Mouse (Mus musculus) kidney, postnatal 36 days (tissue): ENCODE measurements around the gene Aco2.

ENCODE experiments used
- DNase-seq, 2 experiments: peaks; one replicate each; pipeline ENCODE4 v3.0.0; 2021 to 2022; ENCODE audit warnings: mixed read lengths in 2 of 2

Aco2 gene

DNA sequence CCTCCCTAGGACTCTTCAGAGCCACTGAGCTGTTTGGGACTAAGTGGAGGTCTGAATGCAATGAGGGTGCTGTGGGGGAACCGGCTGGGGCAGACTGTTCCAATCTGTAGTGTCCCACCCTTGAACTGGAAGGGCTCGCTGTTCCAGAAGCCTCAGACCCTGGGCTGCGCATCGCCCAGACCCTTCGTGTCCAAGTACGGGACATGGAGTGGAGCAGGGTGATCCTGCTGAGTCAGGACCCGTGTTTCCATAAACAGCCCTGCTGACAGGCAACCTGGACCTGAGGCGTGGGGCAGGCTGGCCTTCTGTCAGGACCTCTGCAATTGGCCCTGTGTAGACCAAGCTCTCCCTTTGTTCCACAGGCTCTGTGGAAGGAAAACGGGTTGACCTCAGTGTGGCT, 25.4 kb upstream of the Aco2 start:
- peak; percentile 45 to 61 for DNase-seq

DNA sequence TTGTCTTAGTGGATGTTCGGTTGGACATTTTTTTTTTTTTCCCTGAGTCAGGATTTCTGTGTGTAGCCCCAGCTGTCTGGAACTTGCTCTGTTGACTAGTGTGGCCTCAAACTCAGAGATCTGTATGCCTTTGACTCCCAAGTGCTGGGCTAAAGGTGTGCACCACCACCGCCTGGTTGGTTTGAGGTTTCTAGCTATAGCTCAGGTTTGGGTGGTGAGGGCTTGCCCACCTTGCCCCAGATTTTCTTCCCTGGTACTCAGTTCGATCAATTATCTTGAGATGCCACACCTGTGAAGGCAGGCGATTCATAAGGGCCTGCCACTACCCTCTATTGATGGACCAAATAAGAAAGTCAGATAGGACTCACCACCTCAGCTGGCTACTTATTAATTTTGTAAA, 24.9 kb upstream of the Aco2 start:
- DNase-seq = no peak

DNA sequence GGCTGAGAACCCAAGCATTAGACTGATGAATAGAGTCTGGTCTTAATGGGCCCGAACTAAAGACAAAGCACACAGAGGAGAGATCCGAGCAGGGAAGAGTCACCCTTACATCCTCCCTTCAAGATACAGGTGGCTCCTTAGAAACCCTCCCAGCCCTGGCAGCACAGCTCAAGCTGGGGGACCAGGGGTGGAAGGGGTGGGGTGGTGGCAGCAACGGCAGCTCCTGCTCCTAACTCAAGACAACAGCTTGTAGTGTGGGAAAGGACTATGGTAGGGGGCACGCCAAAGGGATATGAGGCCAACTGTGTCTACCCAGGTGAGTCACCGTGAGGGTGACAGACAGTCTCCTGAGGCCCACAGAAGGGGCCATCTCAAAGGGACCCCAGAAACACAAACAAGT, 24.2 kb upstream of the Aco2 start:
- no peak for DNase-seq

DNA sequence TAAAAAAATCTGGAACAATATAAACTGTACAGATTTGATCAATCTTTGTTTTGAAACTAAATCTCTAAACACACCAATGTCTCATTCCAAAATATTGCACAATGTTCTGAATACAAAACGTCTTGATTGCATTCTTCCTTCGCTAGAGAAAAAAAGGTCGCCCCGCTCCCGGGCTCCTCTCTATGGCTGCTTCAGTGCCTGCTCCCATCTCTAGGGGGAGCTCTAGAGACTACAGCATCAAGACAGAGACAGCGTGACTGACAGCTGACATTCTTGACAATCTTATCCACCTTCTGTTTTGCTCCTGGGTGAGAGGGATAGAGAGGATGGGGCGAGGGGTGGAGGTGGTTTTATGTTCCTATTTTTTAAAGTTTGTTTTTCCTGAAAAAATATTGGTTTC, 23.8 kb upstream of the Aco2 start:
- peak; percentile 77 to 82 for DNase-seq

DNA sequence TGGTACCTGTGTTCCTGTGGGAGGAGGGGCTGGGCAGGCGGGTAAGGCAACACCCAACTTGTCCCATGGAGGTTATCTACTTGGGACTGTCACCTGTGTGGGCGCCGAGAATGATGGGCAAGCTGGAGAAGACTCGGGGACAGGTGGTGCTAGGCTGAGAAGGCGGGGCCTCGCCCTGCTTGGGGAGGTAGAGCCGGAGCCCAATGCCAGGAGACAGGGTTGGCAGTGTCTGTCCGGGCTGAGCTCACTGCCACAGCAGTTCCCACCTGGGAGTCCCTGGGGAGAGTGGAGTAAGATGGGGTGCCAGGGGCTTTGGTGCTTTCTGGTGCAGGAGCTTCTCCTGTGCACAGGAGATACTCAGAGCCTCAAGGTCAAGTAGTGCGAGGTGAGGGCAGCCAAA, 23.0 kb upstream of the Aco2 start:
- peak in 1 of 2 experiments; percentile 32 for DNase-seq

DNA sequence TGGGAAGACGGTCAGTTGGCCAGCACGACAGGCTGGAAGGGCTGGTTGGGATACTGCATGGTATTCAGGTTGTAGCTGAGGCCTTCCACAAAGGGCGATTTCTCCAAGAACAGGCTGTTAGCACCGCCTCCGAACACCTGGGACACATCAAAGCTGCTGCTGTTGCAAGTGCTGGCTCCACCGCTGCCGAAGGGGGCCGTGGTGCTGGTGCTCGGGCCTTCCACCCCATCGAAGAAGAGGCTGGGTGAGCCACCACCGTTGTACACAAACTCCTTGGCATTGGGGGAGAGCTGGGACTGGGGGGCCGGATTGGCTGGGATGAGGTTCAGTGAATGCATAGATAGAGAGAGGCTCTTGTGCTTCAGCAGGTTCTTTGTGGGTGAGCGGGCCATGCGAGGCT, 21.4 kb upstream of the Aco2 start:
- DNase-seq = no peak

DNA sequence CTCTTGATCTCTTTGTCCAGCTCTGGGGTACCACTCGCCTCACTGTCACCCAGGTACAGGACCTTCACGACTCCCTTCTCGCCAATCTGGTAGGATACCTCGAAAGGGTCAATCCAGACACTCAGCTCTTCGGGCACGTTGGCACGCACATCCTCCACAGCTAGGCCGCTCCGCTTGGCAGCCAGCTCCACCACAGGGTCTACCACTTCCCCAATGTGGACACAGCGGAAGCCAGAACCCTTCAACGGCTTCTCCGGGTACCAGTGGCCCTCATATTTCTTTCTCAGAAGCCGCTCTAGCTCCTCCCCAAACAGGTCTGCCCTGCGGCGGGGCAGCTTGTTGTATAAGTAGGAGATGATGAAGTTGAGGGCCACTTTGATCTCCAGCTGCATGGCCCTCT, 20.7 kb upstream of the Aco2 start:
- no peak for DNase-seq

DNA sequence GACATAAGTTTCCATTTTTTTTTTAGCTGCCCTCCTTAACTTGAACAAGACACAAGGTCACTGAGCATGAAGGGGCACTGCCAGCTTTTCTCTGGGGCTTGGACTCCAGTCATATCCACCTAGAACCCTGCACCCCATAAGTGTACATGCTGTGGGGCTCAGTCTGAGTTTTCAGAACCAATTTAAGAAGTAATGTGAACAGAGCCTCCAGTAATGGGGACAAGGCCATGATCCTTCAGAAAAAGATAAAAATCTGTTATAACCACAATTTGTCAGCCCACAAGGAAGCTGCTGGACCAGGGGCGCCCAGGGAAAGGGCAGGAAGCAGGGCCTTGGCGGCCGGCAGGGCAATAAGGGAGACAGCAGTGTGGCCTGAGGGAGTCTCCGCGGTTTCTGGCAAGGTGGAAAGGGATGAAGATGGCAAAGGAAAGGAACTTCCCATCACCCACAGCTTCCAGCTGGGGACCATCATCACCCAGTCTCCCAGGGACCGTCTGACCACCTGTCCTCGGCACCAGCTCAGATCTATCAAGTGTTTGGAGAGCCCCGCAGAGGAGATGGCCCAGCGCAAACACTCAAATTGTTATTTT, 19.6 kb upstream of the Aco2 start:
- no peak for DNase-seq

DNA sequence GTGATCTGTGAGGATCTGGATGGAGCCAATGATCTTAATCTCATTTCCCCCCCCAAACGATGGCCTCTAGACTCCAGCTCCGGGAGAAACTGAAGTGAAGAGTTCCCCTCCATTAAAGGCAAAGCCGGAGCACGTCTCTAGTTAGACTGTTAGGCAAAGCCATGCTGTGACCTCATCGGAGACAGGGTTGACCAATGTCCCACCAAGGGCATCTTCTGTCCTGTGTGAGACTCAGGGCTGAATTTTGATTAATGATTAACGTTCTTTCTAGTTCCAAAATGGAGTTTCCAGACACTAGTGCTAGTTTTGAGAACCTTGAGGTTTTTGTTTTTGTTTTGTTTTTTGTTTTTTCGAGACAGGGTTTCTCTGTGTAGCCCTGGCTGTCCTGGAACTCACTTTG, 19.0 kb upstream of the Aco2 start:
- peak; percentile 46 to 67 for DNase-seq

DNA sequence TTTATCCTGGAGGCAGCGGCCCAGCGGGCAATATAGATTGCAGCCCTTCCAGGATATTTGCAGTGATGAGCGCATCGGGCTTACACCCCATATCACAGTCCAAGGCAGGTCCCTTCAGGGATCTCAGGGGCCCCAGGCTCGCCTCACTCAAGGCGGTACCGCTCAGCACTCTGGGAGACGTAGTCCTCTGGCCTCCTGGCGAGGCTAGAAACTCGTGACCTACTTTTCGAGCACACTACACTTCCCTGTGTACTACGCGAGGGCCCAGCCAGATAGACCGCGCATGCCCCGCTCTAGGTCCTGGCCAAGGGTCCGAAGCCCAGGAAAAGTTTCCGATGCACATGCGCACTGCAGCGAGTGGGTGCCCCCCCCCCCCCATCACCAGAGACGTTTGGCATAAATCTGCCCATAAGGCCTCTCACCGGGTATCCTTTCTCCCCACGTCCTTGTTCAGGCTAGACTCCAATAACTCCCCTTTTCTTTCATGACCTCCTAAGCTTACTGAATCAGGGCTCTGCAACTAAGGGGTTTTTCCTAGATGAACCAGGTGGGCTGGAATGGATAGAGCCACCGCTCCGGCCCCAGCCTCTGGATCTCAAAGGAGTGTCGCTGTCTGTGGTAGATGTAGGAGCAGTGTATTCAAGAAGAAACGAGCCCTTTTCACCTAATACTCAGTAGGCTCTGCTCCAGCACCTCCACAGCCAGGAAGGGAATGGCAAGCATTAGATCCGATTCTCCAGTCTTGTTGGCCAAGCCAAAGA, 15.9 kb upstream of the Aco2 start:
- DNase-seq = peak; percentile 91 to 94

DNA sequence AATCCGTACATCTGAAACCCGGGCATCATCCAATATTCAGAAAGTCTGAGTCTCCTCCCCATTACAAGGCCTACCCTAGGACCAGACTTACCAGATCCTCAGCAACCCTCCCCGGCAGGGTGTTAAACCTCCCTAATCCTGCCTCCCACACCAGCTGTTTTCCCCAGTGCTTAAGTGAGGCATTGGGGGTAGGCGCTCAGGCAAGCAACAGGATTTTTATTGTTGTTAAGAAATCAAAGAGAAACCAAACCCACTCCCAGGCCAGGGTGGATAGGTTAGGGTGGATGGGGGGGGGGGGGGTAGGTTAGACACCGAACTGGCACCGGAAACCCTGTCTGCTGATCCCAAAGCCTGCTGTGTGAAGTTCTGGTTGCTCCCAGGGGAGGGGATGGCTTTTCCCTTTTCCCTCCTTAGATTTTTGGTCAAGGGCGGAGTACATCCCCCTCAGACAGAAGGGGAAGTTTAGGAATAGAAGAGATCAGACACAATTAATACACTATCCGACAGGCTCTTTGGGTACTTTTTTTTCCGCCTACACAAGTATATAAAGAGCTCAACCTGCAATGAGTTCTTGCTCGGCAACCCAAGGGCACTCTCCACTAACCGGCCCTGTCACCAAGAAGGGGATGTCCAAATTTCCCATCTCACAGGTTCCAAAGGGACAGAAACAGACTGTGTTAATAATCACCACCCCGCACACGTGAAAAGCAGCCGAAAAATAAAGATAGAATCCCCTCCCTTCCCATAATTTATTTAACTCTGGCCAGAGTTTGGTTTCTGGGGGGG, 15.0 kb upstream of the Aco2 start:
- DNase-seq = peak in 1 of 2 experiments; percentile 37

DNA sequence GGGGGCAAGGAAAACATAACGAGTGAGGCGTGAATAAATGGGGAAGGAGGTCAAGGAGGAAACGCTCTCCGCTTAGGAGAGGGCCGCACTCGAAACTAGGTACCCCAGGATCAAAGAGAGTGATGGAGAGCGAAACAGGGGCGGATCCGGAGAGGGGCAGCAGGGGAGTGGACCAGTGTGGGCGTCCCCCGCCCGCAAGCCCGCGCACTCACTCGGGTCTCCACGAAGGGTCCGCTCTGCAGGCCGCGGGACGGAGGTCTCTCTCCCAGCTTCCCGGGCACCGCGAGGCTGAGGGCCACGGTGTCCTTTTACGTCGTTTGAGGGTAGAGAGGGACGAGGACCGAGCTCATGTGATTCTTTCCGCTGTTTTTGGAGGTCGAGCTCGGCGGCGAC, 14.4 kb upstream of the Aco2 start:
- DNase-seq = no peak

DNA sequence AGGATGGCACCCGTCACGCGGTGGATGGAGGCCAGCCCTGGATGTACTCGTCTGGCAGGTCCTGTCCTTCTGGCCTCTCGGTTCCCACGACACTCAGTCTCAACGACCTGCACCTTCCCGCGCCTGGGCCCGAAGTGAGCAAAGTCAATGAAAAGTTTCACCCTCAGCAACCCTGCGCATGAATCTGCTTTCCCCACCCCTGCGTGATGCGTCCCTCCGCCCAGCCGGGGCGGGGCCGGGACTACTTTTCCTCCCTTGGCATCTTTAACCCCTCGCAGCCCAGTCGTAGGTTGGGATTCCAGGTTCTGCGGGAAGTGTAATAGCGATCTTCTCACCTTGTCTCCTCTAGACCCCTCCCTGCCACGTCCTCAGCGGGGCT, 14.0 kb upstream of the Aco2 start:
- DNase-seq = peak; percentile 95

DNA sequence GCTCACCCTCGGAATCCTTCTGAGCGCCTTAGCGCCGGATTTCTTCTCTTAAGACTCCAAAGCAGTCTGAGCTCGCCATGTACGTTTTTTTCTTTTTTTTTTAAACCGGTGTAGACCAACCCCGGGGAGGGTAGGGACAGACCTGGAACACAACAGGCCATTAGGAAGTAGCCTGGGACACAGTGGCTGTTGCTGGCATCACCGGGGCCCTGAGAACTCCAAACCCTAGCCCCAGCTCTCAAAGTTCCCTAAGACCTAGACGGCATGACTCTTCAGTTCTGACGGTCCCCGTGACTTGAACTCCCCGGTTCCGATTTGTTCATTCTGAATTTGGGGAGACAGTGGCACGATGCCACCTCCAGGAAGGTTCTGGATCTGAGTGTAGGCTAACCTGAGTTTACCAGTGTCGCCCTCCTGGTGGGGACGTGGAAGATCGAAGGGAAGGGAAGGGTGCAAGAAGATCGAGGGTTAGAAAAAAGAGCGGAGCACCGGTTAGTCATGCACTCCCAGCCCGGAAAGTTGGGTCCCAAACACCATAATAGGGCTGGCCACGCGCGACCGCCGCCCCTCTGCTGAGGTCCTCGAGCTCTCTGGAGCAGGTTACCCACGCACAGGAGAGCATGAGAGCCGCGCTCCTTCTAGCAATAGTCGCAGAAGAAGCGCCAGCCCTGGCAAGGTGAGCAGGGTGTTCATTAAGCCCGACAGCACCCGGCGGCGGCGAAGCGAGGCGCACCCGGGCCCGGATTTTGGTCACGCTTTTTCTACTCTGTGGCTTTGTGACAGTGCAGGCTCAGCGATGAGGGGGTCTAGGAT, 13.4 kb upstream of the Aco2 start, which contains the start of gene Tob2:
Tob2 (minus strand) TSS at position 280 of the 813 bp plus-strand sequence.
- peak; percentile 64 to 81 for DNase-seq

DNA sequence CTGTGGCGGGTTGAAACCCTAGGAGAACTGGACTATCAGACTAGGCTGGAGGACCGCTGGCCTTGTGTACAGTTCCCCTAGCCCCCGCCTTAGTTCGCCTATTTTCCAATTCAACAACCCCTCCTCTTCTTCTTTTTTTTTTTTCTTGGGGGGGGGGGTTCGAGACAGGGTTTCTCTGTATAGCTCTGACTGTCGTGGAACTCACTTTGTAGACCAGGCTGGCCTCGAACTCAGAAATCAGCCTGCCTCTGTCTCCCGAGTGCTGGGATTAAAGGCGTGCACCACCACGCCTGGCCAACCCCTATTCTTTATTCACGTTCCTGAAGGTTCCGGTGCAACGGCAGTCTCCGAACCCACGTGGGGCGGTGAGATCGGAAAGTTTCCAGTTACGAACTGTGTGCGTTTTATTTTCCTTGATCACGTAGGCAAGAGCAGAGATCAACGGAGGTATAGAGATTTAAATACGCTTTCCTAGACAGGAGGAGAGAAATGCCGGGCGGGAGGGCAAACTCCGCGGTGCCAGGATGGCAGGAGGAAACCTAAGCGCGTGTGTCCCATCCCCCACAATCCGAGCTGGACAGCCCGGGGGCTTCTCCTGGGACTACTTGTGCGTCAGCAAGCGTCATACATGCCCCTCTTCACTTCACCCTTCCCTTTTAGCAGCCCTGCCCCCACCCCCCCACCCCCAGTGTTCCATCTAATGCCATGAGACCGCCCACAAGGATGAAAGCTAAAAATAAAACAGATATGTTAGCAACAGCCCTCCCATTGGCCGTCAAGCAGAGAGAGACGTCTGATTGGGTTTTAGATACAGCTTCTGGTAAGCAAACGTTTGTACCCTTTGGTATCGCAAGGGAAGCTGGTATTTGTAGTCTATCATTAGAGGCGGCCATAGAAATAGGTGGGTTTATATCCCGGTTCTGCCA, 12.5 kb upstream of the Aco2 start:
- DNase-seq = peak; percentile 84 to 96

DNA sequence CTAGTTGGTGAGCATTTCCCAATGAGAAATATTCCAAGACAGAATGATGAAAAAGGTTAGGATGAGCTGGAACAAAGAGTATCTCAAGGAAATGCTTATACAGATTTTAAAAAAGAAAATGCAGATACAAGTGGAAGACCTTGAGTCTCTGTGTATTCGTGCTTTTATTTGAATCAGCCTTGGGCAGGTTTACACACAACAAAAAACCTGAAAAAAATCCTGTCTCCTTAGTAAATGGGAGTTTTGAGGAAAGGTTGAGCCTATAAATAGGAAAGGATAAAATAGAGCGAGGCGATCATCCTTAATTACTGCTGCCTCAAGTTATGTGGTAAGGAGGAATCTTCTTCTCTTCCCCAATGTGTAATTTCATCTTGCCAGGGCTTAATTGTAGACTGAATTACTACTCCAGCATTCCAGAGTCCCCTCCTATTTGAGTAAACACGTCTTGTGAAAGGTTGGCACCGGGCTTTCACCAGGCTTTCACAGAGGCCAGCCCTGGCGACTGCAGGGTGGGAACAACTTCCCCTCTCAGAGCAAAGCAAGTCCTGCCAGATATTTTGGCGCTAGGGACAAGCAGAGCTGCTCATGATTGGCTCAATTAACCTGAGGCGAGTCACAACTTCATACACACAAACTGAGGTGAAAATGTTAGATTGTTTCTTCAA, 11.5 kb upstream of the Aco2 start:
- peak in 1 of 2 experiments; percentile 28 for DNase-seq

DNA sequence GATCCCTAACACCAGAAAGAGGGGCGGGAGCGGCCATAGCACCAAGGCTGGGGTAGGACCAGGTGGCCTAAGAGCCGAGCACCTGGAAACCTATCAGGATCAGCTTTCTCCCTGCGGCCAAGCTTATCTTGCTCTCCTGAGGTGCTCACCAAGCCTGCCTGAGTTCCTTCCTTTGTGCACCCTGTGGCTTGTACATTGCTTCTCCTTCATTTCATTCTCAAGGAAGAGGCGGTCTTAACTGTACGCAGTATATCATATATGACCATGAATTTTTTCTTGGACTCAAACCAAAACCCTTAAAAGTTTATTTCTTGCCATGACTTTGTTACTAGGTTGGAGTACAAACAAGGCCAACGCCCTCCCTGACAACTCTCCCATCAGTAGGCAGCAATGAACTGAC, 7.9 kb upstream of the Aco2 start:
- no peak for DNase-seq

DNA sequence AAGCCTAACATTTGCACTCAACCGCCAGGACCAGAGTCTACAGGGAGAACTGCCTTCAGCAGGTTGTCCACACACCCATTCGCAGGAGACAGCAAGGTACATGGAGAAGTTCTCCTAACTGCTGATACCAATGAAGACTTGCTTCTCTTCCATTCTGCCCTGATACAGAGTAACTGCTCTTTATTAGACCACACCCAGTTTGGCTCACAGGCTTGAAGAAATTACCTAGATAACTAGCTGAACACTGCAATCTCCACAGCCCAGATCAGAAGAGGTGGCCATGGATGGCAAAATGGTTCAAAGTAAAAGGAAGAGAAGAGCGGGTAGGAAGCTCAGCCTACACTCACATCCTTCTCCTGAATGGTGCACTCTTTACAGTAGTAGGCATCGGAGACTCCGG, 2.1 kb upstream of the Aco2 start:
- no peak for DNase-seq

DNA sequence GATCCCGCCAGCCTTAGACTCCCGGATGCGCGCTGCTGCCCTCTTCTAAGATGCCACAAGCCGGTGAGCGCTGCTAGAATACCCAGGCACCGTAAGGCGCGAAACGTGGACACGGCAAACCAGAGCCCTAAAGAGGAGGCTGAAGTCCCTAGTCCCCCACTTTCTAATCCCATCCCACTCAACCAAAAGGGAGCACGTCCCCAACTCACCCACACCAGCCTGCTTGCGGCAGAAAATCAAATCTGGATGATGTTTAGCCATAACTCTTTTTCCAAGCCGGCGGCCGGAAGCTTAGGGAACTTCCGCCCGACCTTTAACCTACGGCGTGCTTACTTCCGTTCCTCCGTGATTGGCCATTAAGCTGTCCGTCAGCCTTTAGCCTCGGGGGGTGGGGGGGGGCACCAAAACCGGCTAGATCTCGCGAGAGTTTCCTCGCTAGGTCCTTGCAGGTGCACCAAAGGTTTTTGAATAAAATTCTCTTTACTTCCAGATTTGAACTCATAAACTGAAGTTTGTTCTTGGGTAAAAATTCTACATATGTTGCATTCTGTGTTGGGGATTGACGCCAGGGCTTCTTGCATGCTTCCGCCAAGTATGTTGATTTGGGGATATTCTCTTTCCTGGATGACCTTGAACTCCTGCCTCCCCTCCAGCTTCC, 376 bp upstream of the Aco2 start, which contains the start of gene Phf5a:
Phf5a (minus strand) TSS at position 308 of the 658 bp plus-strand sequence.
- peak; percentile 92 for DNase-seq
